ENCODE assay signal across 28 mouse cellular contexts in the genomic region with DNA sequence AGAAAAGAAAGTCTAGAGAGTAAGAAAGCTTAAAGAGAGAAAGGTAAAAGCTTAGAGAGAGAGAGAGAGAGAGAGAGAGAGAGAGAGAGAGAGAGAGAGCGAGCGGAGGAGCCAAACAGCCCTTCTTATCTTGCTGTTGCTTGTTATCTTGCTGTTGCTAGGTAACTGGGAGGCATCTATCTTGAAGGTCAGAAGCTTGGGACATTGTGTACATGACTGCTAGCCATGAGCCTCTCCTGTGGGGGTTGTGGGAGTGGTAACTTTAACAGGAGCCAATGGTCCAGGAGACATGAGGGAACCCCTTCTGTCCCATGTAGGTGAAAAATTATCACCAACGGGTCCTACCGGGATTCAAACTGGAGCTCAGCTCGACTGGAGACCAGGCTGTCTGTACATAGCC. TPM values are rescaled to one million over a fixed set of nuclear protein-coding genes. Genes with fewer than 3 reads are reported as not detected.
DNase-seq lines count a peak whose midpoint lies in the region; ATAC-seq lines count a peak whose summit lies in the region.
"Had no signal": no experiment of that assay in that cellular context is flagged by ENCODE, and none has a peak within 500 bp of the region (broad histone marks: within the 10 kb centered on the region; RNA-seq: fewer than 3 reads in every experiment).

No protein-coding gene starts in this region.

- H3K4me2 ChIP-seq in heart, embryonic 12.5 days, result no peak overlapping the region
- H3K4me2 ChIP-seq in intestine, embryonic 16.5 days (ENCODE audit: low read depth, low read length), result no peak overlapping the region
- H3K4me2 ChIP-seq: embryonic facial prominence, embryonic 15.5 days; hindbrain, embryonic 12.5 days had no signal

- H3K9ac ChIP-seq in heart, embryonic 12.5 days, result no peak overlapping the region
- no peak overlapping the region for H3K9ac ChIP-seq in intestine, embryonic 16.5 days (ENCODE audit: low read depth, low read length)
- H3K9ac ChIP-seq: embryonic facial prominence, embryonic 15.5 days; hindbrain, embryonic 12.5 days had no signal

- H3K4me3 ChIP-seq in heart, embryonic 10.5 days, result no peak overlapping the region
- H3K4me3 ChIP-seq in heart, embryonic 12.5 days, result no peak overlapping the region
- H3K4me3 ChIP-seq in intestine, embryonic 16.5 days (ENCODE audit: low read length), result no peak overlapping the region
- H3K4me3 ChIP-seq: embryonic facial prominence, embryonic 15.5 days; erythroblast, embryonic 14.5 days; forebrain, embryonic 10.5 days; hindbrain, embryonic 12.5 days had no signal

- DNase-seq in heart, adult 11 months, result peak; percentile 85
- DNase-seq in heart, postnatal 4 days, result no peak
- DNase-seq in heart, embryonic 10.5 days (ENCODE audit: low spot score), result peak; percentile 76
- peak; percentile 19 for DNase-seq in R1 (ENCODE audit: low read depth, low spot score)
- DNase-seq in retina, embryonic 14.5 days (ENCODE audit: low spot score), result no peak
- DNase-seq: adrenal gland, adult 2 months; cerebellum, adult 8-10 months; cerebellum, postnatal 14 days; embryo, embryonic 11 days; gastrocnemius, postnatal 36 days; kidney, adult 2 months had no signal

- no peaks in the 10 kb centered on the region for H3K27me3 ChIP-seq in heart, embryonic 10.5 days (ENCODE audit: insufficient read depth, poor library complexity, severe bottlenecking)
- H3K27me3 ChIP-seq in heart, embryonic 12.5 days (replicated peaks), result no peaks in the 10 kb centered on the region
- no peaks in the 10 kb centered on the region for H3K27me3 ChIP-seq in intestine, embryonic 16.5 days (replicated peaks; ENCODE audit: control insufficient read depth, insufficient read depth, low read length)
- H3K27me3 ChIP-seq: embryonic facial prominence, embryonic 15.5 days; hindbrain, embryonic 12.5 days had no signal

- peaks cover 5% of the 10 kb centered on the region; the same call in 1 of the 2 replicates for H3K4me1 ChIP-seq in heart, embryonic 10.5 days
- no peaks in the 10 kb centered on the region for H3K4me1 ChIP-seq in heart, embryonic 12.5 days (replicated peaks)
- no peaks in the 10 kb centered on the region for H3K4me1 ChIP-seq in intestine, embryonic 16.5 days (ENCODE audit: control insufficient read depth, insufficient read depth, low read length)
- H3K4me1 ChIP-seq: embryonic facial prominence, embryonic 15.5 days; forebrain, embryonic 10.5 days; hindbrain, embryonic 12.5 days had no signal

- ATAC-seq in heart, embryonic 12.5 days (ENCODE audit: insufficient number of reproducible peaks, low FRiP score), result no peak
- ATAC-seq in intestine, embryonic 16.5 days, result peak; percentile 42; the same call in 1 of the 2 replicates
- ATAC-seq: activated CD4-positive, CD25-positive, alpha-beta regulatory T cell, adult 4 months; forebrain, embryonic 14.5 days; hindbrain, embryonic 16.5 days; inflammation-experienced regulatory T-cells, adult 6 months had no signal

- H3K9me3 ChIP-seq in heart, embryonic 10.5 days, result 0 out of 2 replicates have a peak, but pooled peaks cover 4% of the 10 kb centered on the region
- 0 out of 2 replicates have a peak, but pooled peaks cover 9% of the 10 kb centered on the region for H3K9me3 ChIP-seq in heart, embryonic 12.5 days (replicated peaks)
- H3K9me3 ChIP-seq in intestine, embryonic 16.5 days (ENCODE audit: control insufficient read depth, low read length), result no peaks in the 10 kb centered on the region
- H3K9me3 ChIP-seq: embryonic facial prominence, embryonic 15.5 days had no signal

- no peaks in the 10 kb centered on the region for H3K36me3 ChIP-seq in heart, embryonic 10.5 days
- H3K36me3 ChIP-seq in heart, embryonic 12.5 days, result no peaks in the 10 kb centered on the region
- no peaks in the 10 kb centered on the region for H3K36me3 ChIP-seq in intestine, embryonic 16.5 days (ENCODE audit: control insufficient read depth, insufficient read depth, low read length)
- H3K36me3 ChIP-seq: embryonic facial prominence, embryonic 15.5 days; forebrain, embryonic 10.5 days; hindbrain, embryonic 12.5 days had no signal

- H3K27ac ChIP-seq in heart, embryonic 10.5 days, result no peak overlapping the region
- H3K27ac ChIP-seq in heart, embryonic 12.5 days (ENCODE audit: poor library complexity, severe bottlenecking), result no peak overlapping the region
- no peak overlapping the region for H3K27ac ChIP-seq in intestine, embryonic 16.5 days (ENCODE audit: low read length)
- H3K27ac ChIP-seq: embryonic facial prominence, embryonic 15.5 days; forebrain, embryonic 10.5 days; hindbrain, embryonic 12.5 days had no signal

- 50% methylated on average over 5 of the region's 5 CpGs for WGBS in heart, embryonic 10.5 days
- WGBS in heart, embryonic 12.5 days, result 45% methylated on average over 5 of the region's 5 CpGs
- WGBS in intestine, embryonic 16.5 days, result 72% methylated on average over 5 of the region's 5 CpGs

RNA-seq across cellular contexts. Expression of a gene that starts 48.5 kb away (rescaled TPM):
- total RNA-seq in heart, postnatal 4 days (2021), result not detected
- polyA plus RNA-seq in heart, embryonic 10.5 days (2016; fragmentation: Nextera tagmentation; extraction: Ambion mirVana), result not detected in 2 replicates
- polyA plus RNA-seq in heart, embryonic 12.5 days (2016; fragmentation: Nextera tagmentation; extraction: Ambion mirVana), result not detected in 2 replicates
- polyA plus RNA-seq in intestine, embryonic 16.5 days (2015; fragmentation: Nextera tagmentation; extraction: Ambion mirVana), result not detected in 2 replicates
- total RNA-seq: adrenal gland, adult 2 months; adrenal gland, postnatal 36 days; common myeloid progenitor, adult 5-6 weeks; gastrocnemius, adult 8-10 months; gastrocnemius, postnatal 36 days; MEL had no signal
- polyA plus RNA-seq: activated CD4-positive, CD25-positive, alpha-beta regulatory T cell, adult 4 months; adrenal gland, adult 2 months; C2C12; embryonic facial prominence, embryonic 11.5 days; embryonic facial prominence, embryonic 15.5 days; erythroblast, embryonic 14.5 days; forebrain, embryonic 10.5 days; forebrain, embryonic 14.5 days; heart, embryonic 16.5 days; hindbrain, embryonic 12.5 days; hindbrain, embryonic 16.5 days; inflammation-experienced regulatory T-cells, adult 6 months; kidney, adult 2 months had no signal

Comparison
In these comparisons a context has a peak if more than half of its experiments do, and no peak if none do; other contexts are left out.
1. DNase-seq: peak in heart, adult 11 months (single experiment), heart, embryonic 10.5 days (single experiment) and R1 (single experiment); none in heart, postnatal 4 days (single experiment) and retina, embryonic 14.5 days (single experiment).